Mouse (Mus musculus) C2C12 (cell line): Measurements from ENCODE around the gene Lypd6b.

Experiments
- CEBPB ChIP-seq: IDR thresholded peaks from one replicate; pipeline ENCODE4 v1.6.1; 2011; ENCODE audit warnings: low read depth, mild to moderate bottlenecking, control low read depth, moderate library complexity
- CTCF ChIP-seq: IDR thresholded peaks from one replicate; pipeline ENCODE4 v1.5.1; 2011; ENCODE audit not compliant: control insufficient read depth, insufficient read depth, insufficient read length
- FOSL1 ChIP-seq: IDR thresholded peaks from one replicate; pipeline ENCODE4 v1.8.0; 2011; ENCODE audit warnings: mild to moderate bottlenecking, low read length; ENCODE audit not compliant: poor library complexity, insufficient read depth, severe bottlenecking
- MAX ChIP-seq: IDR thresholded peaks from one replicate; pipeline ENCODE4 v1.6.1; 2011; ENCODE audit warnings: mild to moderate bottlenecking, control low read depth
- MYOD1 ChIP-seq: IDR thresholded peaks from one replicate; pipeline ENCODE4 v1.6.1; 2011; ENCODE audit warnings: low read depth; ENCODE audit not compliant: control insufficient read depth, insufficient read length
- MYOG ChIP-seq: IDR thresholded peaks from one replicate; pipeline ENCODE4 v1.6.1; 2011; ENCODE audit not compliant: control insufficient read depth, insufficient read length; ENCODE audit errors: extremely low read depth
- USF1 ChIP-seq: IDR thresholded peaks from one replicate; pipeline ENCODE4 v1.6.1; 2011; ENCODE audit warnings: low read depth, mild to moderate bottlenecking, control low read depth, moderate library complexity

GRCm38 (mm10) chr2:49922810-49923209 is 135.3 kb downstream of the Lypd6b start:
- TF ChIP-seq CTCF (no peak), USF1 (no peak), MAX (no peak), MYOG (no peak), CEBPB (no peak), MYOD1 (no peak), FOSL1 (no peak)
